Mouse (Mus musculus): ENCODE results near the gene Arhgap19. TPM values are rescaled to one million over a fixed set of nuclear protein-coding genes. Genes with fewer than 3 reads are reported as not detected.
A peak's percentile ranks its signal among the peaks of the same experiment; 100 is the strongest.

Arhgap19 gene
- polyA plus RNA-seq, 1 experiment from 2014 or later = 40.9 TPM

- ATAC-seq (ENCODE audit: insufficient read depth) (0 out of 2 replicates have a peak, but pooled peaks have one; percentile 38), DNase-seq (peak; percentile 50)
- Histone ChIP-seq H3K9me3 (ENCODE audit: low read depth, low read length) (no peaks in the 10 kb centered on the region), H3K27ac (ENCODE audit: low read depth) (no peak overlapping the region), H3K27me3 (ENCODE audit: insufficient read depth, low read length) (peaks cover 5% of the 10 kb centered on the region), H3K4me2 (no peak overlapping the region; the same call in 1 of the 2 replicates), H3K4me1 (ENCODE audit: insufficient read depth) (no peaks in the 10 kb centered on the region), H3K4me3 (ENCODE audit: low read depth, low read length) (no peak overlapping the region), H3K36me3 (ENCODE audit: insufficient read depth) (no peaks in the 10 kb centered on the region), H3K9ac (no peak overlapping the region)
- WGBS = 30% methylated on average over 4 of the region's 4 CpGs
- no peak for TF ChIP-seq CTCF (IDR thresholded peaks at IDR 0.05; ENCODE audit: low read depth)
These were observed 36.0 kb upstream of the Arhgap19 start for GRCm38 (mm10) chr19:41837917-41838261.

- Histone ChIP-seq H3K27ac (ENCODE audit: low read depth) (no peak overlapping the region), H3K4me3 (ENCODE audit: low read depth, low read length) (no peak overlapping the region), H3K27me3 (ENCODE audit: insufficient read depth, low read length) (peaks cover 11% of the 10 kb centered on the region), H3K36me3 (ENCODE audit: insufficient read depth) (no peaks in the 10 kb centered on the region), H3K4me2 (no peak overlapping the region), H3K9me3 (ENCODE audit: low read depth, low read length) (no peaks in the 10 kb centered on the region), H3K9ac (no peak overlapping the region), H3K4me1 (ENCODE audit: insufficient read depth) (no peaks in the 10 kb centered on the region)
- ATAC-seq (ENCODE audit: insufficient read depth) (no peak), DNase-seq (no peak)
- WGBS = 44% methylated on average over 9 of the region's 9 CpGs
- no peak for TF ChIP-seq CTCF (IDR thresholded peaks at IDR 0.05; ENCODE audit: low read depth)
These were observed 35.5 kb upstream of the Arhgap19 start for GRCm38 (mm10) chr19:41837194-41837916.

GRCm38 (mm10) chr19:41836719-41837118 is 34.9 kb upstream of the Arhgap19 start:
- no peak overlapping the region for H3K4me3 ChIP-seq (ENCODE audit: low read depth, low read length)
- H3K4me1 ChIP-seq (ENCODE audit: insufficient read depth) = 0 out of 2 replicates have a peak, but pooled peaks cover 3% of the 10 kb centered on the region
- H3K9ac ChIP-seq = no peak overlapping the region
- ATAC-seq (ENCODE audit: insufficient read depth) (no peak), DNase-seq (no peak)
- H3K27ac ChIP-seq (ENCODE audit: low read depth) = no peak overlapping the region
- 54% methylated on average over 3 of the region's 3 CpGs for WGBS
- H3K9me3 ChIP-seq (ENCODE audit: low read depth, low read length) = no peaks in the 10 kb centered on the region
- peaks cover 17% of the 10 kb centered on the region for H3K27me3 ChIP-seq (ENCODE audit: insufficient read depth, low read length)
- no peak for TF ChIP-seq CTCF (IDR thresholded peaks at IDR 0.05; ENCODE audit: low read depth)
- H3K4me2 ChIP-seq = no peak overlapping the region
- no peaks in the 10 kb centered on the region for H3K36me3 ChIP-seq (ENCODE audit: insufficient read depth)

GRCm38 (mm10) chr19:41835816-41836215 is 34.0 kb upstream of the Arhgap19 start:
- TF ChIP-seq CTCF (IDR thresholded peaks at IDR 0.05; ENCODE audit: low read depth) = no peak
- Histone ChIP-seq H3K27me3 (ENCODE audit: insufficient read depth, low read length) (peaks cover 26% of the 10 kb centered on the region), H3K4me3 (ENCODE audit: low read depth, low read length) (no peak overlapping the region), H3K9me3 (ENCODE audit: low read depth, low read length) (no peaks in the 10 kb centered on the region), H3K36me3 (ENCODE audit: insufficient read depth) (no peaks in the 10 kb centered on the region), H3K4me2 (peak overlapping the region; percentile 42), H3K9ac (no peak overlapping the region), H3K4me1 (ENCODE audit: insufficient read depth) (0 out of 2 replicates have a peak, but pooled peaks cover 8% of the 10 kb centered on the region), H3K27ac (ENCODE audit: low read depth) (no peak overlapping the region)
- 3% methylated on average over 6 of the region's 6 CpGs for WGBS
- DNase-seq (peak; percentile 33), ATAC-seq (ENCODE audit: insufficient read depth) (peak; percentile 29; the same call in 1 of the 2 replicates)

GRCm38 (mm10) chr19:41835407-41835806 is 33.6 kb upstream of the Arhgap19 start:
- Histone ChIP-seq H3K4me3 (ENCODE audit: low read depth, low read length) (no peak overlapping the region), H3K27me3 (ENCODE audit: insufficient read depth, low read length) (peaks cover 30% of the 10 kb centered on the region), H3K4me1 (ENCODE audit: insufficient read depth) (0 out of 2 replicates have a peak, but pooled peaks cover 8% of the 10 kb centered on the region), H3K4me2 (no peak overlapping the region), H3K27ac (ENCODE audit: low read depth) (no peak overlapping the region), H3K9ac (no peak overlapping the region), H3K9me3 (ENCODE audit: low read depth, low read length) (no peaks in the 10 kb centered on the region), H3K36me3 (ENCODE audit: insufficient read depth) (no peaks in the 10 kb centered on the region)
- ATAC-seq (ENCODE audit: insufficient read depth) (no peak), DNase-seq (no peak)
- no peak for TF ChIP-seq CTCF (IDR thresholded peaks at IDR 0.05; ENCODE audit: low read depth)
- WGBS = 51% methylated on average over 6 of the region's 6 CpGs

- Histone ChIP-seq H3K9ac (no peak overlapping the region), H3K9me3 (ENCODE audit: low read depth, low read length) (no peaks in the 10 kb centered on the region), H3K4me3 (ENCODE audit: low read depth, low read length) (no peak overlapping the region), H3K27ac (ENCODE audit: low read depth) (no peak overlapping the region), H3K4me1 (ENCODE audit: insufficient read depth) (0 out of 2 replicates have a peak, but pooled peaks cover 8% of the 10 kb centered on the region), H3K36me3 (ENCODE audit: insufficient read depth) (no peaks in the 10 kb centered on the region), H3K27me3 (ENCODE audit: insufficient read depth, low read length) (peaks cover 33% of the 10 kb centered on the region), H3K4me2 (no peak overlapping the region)
- ATAC-seq (ENCODE audit: insufficient read depth) (no peak), DNase-seq (no peak)
- WGBS = 76% methylated on average over 13 of the region's 13 CpGs
- TF ChIP-seq CTCF (IDR thresholded peaks at IDR 0.05; ENCODE audit: low read depth) = no peak
These were observed 30.8 kb upstream of the Arhgap19 start for GRCm38 (mm10) chr19:41832501-41833201.

All from lung, embryonic 14.5 days (tissue).